Mouse (Mus musculus) G1E (cell line): Measurements from ENCODE around the gene Il1rn. TPM values are rescaled to one million over a fixed set of nuclear protein-coding genes. Genes with fewer than 3 reads are reported as not detected.
A peak's percentile ranks its signal among the peaks of the same experiment; 100 is the strongest.

ENCODE experiments used
- ATAC-seq: 2 replicates; pipeline ENCODE4 v1.8.0; 2016; ENCODE audit warnings: mild to moderate bottlenecking; ENCODE audit not compliant: insufficient number of reproducible peaks, poor library complexity, low FRiP score, severe bottlenecking; ENCODE audit errors: extremely low read depth
- DNase-seq: peaks from one replicate; pipeline ENCODE4 v3.0.0; 2012; ENCODE audit warnings: low spot score
- H3K27me3 ChIP-seq: 2 replicates; pipeline ENCODE4 v1.6.1; 2012; ENCODE audit warnings: mild to moderate bottlenecking, low read length, inconsistent platforms; ENCODE audit not compliant: insufficient read depth
- H3K36me3 ChIP-seq: replicated peaks from 2 replicates; pipeline ENCODE3; 2012; ENCODE audit warnings: mild to moderate bottlenecking, inconsistent platforms
- H3K4me1 ChIP-seq: 2 replicates; pipeline ENCODE4 v1.6.1; 2012; ENCODE audit warnings: low read depth, low read length, inconsistent platforms, mixed read lengths; ENCODE audit not compliant: insufficient read depth
- H3K4me3 ChIP-seq: 2 replicates; pipeline ENCODE4 v1.5.1; 2012; ENCODE audit warnings: low read depth, mild to moderate bottlenecking, inconsistent platforms, low read length, moderate library complexity, mixed read lengths
- H3K9me3 ChIP-seq: replicated peaks from 2 replicates; pipeline ENCODE4 v1.6.1; 2012; ENCODE audit warnings: inconsistent platforms
- CTCF ChIP-seq: IDR thresholded peaks from 2 replicates; pipeline ENCODE4 v1.5.1; 2012; ENCODE audit warnings: low read depth, low read length, inconsistent platforms, mixed read lengths
- GATA1 ChIP-seq: IDR thresholded peaks from 2 replicates; pipeline ENCODE4 v1.6.1; 2012; ENCODE audit warnings: borderline replicate concordance, low read length, inconsistent platforms, mixed read lengths
- GATA2 ChIP-seq: IDR thresholded peaks from 2 replicates; pipeline ENCODE4 v1.6.1; 2012; ENCODE audit warnings: low read depth, low read length, inconsistent platforms, borderline replicate concordance
- POLR2AphosphoS5 ChIP-seq: IDR thresholded peaks from 2 replicates; pipeline ENCODE4 v1.6.1; 2012; ENCODE audit warnings: low read depth, low read length, inconsistent platforms; ENCODE audit not compliant: insufficient replicate concordance
- TAL1 ChIP-seq: conservative IDR thresholded peaks from 2 replicates; pipeline ENCODE4 v1.6.1; 2012; ENCODE audit warnings: low read depth, low read length, inconsistent platforms, mixed read lengths
- polyA plus RNA-seq: library from polyadenylated mRNA; stranded (reverse); fragments of >175 nt; gene quantifications from 2 replicates; pipeline ENCODE4 v1.2.3, GENCODE M21; 2012
- total RNA-seq, 2 experiments: library from RNA; stranded (forward) in 1 of 2; stranded (reverse) in 1 of 2; fragments of 200-1000 nt in 1 of 2; fragments of >200 nt in 1 of 2; fragmentation: Nextera tagmentation in 1 of 2; gene quantifications; 2 replicates each; pipeline ENCODE4 v1.2.3; 2014 to 2017

The Il1rn gene
- total and polyA plus RNA-seq, 3 experiments = 0.22 TPM; not detected in 2

DNA sequence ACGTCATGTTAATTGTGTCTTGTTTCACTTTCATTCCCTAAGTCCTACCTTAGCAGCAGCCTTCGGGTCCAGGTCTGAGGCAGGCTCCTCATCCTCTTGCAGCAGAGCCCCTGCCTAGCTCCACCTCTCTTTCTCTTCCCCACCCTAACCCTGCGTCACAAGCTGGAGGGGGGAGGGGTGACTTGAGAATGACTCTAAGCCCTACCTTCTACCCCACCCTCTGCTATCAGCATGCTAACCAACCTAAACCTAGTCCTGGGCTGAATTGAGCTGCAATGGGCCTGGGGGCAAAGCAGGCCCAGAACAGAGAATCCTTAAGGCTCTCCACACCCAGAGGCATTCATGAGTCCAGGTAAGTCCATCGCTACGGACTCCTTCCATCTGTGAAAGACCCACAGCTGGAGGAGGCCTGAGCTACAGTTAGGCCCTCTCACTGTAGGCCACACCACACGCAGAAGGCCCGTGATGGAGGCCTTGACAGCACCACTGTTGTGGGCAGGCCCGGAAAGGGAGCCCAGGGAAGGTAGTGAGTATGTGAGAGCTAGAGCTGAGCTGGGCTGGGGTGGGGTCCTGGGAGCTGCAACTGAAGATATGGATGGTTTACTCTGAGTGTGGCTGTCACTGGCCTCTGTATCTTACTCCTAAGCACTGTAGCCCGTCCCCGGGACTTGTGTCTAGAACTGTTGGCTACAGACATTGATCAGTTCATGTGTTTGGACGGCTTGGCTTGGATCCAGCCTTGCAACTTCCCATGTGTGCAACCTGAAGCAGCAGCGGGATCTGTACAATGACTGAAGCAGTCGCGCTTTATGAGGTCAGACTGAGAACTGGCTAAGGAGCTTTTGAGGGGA, 48.7 kb downstream of the Il1rn start:
- no peak for DNase-seq
- H3K4me3 ChIP-seq = no peak overlapping the region
- no peak for TF ChIP-seq GATA2
- TF ChIP-seq GATA1 = no peak
- no peak for TF ChIP-seq TAL1
- no peak for TF ChIP-seq CTCF
- no peak for TF ChIP-seq POLR2AphosphoS5
- H3K27me3 ChIP-seq = no peaks in the 10 kb centered on the region
- ATAC-seq = no peak
- no peaks in the 10 kb centered on the region for H3K4me1 ChIP-seq
- H3K9me3 ChIP-seq = no peaks in the 10 kb centered on the region
- no peaks in the 10 kb centered on the region for H3K36me3 ChIP-seq

DNA sequence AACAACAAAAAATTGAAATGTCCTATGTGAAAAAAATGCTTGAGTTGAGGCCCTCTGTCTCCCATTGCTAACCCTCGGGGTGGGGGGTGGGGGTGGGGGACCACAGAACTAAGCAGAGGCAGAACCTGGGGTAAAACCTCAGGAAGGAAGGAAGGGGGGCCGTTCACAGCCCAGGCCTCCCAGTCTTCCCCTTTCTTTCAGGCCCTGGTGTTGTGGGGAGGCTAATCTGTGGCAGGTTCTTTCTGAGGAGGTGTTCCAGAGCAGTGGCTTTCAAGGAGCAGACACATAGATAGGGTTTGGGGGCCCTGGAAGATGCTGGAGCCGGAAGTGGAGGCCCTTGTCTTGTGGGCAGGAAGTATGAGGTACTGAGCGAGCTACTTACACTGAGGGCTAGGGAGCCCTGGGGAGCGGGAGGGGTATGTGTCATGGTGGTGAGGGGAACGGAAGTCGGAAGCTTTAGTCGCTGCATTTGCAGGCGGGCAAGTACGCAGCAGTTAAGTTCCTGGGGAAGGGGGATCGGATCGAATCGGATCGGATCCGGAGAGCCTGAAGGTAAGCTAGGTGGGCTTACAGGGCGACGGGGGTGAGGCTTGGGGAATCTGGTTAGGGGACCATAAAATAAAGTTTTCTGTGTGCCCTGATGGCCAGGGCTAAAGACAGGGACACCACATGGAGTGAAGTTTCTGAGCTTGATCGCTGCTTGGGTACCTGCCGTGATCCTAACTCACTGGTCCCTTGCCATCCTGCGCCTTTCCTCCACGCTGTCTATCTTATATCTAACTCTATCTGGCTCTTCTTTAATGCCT, 49.7 kb downstream of the Il1rn start:
- ATAC-seq = no peak

DNA sequence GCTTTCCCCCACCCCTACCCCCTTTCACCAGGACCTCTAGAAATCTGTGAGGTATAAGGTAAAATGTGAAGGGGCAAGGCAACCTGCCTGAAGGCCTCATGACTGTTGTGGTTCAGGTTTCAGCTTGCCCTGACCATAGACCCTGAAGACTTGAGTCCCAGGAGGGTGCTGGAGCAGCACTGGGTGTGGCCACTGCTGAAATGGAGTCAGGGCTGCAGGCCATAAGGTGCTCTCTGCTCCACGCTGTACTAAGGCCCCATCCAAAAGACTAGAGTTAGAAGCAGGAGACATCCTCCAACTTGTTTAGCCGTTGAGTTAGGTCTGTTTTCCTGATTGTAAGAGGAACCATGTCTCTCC, 50.3 kb downstream of the Il1rn start:
- no peaks in the 10 kb centered on the region for H3K9me3 ChIP-seq
- H3K27me3 ChIP-seq = no peaks in the 10 kb centered on the region
- ATAC-seq = no peak
- no peaks in the 10 kb centered on the region for H3K36me3 ChIP-seq
- H3K4me1 ChIP-seq = no peaks in the 10 kb centered on the region
- DNase-seq = no peak
- TF ChIP-seq GATA1 = no peak
- TF ChIP-seq TAL1 = 0 out of 2 replicates have a peak, but pooled peaks have one; percentile 9
- no peak overlapping the region for H3K4me3 ChIP-seq

More for the DNA sequence above, 49.7 kb downstream of the Il1rn start:
- H3K36me3 ChIP-seq = no peaks in the 10 kb centered on the region
- no peaks in the 10 kb centered on the region for H3K9me3 ChIP-seq
- H3K4me1 ChIP-seq = no peaks in the 10 kb centered on the region
- no peak for TF ChIP-seq CTCF
- no peak for TF ChIP-seq TAL1
- TF ChIP-seq GATA2 = no peak
- no peak for TF ChIP-seq GATA1
- no peak for TF ChIP-seq POLR2AphosphoS5
- no peak for DNase-seq
- H3K4me3 ChIP-seq = no peak overlapping the region
- H3K27me3 ChIP-seq = no peaks in the 10 kb centered on the region

DNA sequence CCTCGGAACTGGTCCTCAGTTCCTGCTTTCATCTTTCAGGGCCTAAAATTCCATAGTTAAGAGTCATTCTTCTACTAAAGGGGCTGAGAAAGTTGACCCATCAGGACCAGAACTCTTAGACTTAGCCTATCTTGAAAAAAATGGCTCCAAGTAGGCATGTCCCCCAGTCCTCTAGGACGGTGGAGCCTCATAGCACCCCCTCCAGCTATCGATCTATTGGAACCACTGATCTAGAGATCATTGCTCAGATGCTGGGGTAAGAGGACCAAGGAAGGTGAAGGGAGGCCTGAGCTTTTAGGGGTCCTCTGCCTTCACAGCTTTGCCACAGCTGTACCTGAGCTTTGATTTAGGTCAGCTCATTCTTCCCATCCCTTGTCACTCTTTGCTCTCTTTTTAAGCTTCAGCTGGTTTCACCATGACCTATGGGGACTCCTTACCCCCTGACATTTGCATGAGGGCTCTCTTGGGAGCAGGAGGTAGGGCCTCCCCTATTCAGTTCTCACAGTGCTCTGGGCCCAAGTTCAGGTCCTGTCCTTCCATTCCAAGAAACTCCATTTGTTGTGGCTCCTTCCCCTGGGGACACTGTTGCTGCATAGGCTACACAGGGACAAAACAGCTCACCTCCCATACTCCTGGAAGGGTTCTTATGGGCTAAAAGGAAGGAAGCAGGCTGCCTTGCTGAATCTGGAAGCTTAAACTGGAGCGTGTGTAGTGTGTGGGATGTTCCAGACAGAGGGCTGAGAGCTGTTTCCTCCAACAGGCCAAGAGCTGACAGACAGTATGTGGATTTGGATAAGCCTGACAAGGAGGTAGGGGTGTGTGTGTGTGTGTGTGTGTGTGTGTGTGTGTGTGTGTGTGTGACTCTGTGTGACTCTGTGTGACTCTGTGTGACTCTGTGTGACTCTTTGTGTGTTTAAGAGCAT, 51.0 kb downstream of the Il1rn start:
- DNase-seq (no peak), ATAC-seq (no peak)
- TF ChIP-seq POLR2AphosphoS5 (no peak), CTCF (no peak)
- Histone ChIP-seq H3K36me3 (no peaks in the 10 kb centered on the region), H3K9me3 (no peaks in the 10 kb centered on the region), H3K4me3 (no peak overlapping the region), H3K27me3 (no peaks in the 10 kb centered on the region), H3K4me1 (no peaks in the 10 kb centered on the region)

DNA sequence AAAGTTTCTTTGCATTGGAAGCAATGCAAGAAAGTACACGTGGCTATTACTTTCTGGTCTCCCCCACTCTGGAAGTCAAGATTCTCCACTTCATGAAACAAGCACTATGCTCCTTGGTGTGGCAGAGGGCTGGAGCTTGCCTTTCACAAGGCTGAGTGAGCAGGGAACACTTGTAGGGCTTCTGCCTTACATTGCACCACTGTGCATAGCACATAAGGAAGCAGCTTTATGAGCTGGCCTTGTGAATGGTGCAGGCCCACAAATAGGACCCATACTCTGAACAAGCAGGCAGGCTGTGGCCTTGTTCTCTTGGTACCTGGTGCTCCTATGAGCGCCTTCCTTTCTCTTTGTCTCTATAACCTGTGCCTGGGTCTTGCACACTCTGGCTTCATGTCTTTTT, 56.6 kb downstream of the Il1rn start:
- Histone ChIP-seq H3K4me3 (no peak overlapping the region), H3K36me3 (no peaks in the 10 kb centered on the region), H3K4me1 (no peaks in the 10 kb centered on the region), H3K27me3 (no peaks in the 10 kb centered on the region; the same call in 1 of the 2 replicates), H3K9me3 (no peaks in the 10 kb centered on the region)
- ATAC-seq (no peak), DNase-seq (no peak)
- TF ChIP-seq TAL1 (no peak), POLR2AphosphoS5 (no peak), GATA1 (no peak), GATA2 (no peak), CTCF (no peak)

DNA sequence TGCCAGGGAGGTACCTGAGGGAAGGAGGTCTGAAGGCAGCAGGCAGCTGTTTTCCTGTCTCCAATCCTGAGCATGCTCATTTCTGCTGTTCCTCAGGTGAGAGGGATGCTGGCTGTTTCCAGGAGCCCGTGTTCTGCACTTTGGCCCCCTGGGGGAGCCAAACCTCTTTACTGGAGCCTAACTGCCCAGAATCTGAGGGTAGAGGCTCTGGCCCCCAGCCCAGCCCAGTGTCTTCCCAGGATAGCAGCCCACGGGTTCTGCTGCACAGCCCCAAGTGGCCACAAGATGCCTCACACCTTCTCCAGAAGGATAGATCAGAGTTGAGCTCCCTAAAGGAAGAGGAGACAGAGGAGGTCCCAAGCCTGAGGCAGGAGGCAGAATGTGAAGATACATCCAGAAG, 60.5 kb downstream of the Il1rn start:
- Histone ChIP-seq H3K9me3 (no peaks in the 10 kb centered on the region), H3K4me1 (no peaks in the 10 kb centered on the region), H3K27me3 (no peaks in the 10 kb centered on the region; the same call in 1 of the 2 replicates), H3K36me3 (no peaks in the 10 kb centered on the region), H3K4me3 (no peak overlapping the region)
- ATAC-seq (no peak), DNase-seq (no peak)
- TF ChIP-seq GATA1 = no peak
- TF ChIP-seq POLR2AphosphoS5 = no peak
- TF ChIP-seq GATA2 = no peak
- no peak for TF ChIP-seq CTCF
